Mouse (Mus musculus): ENCODE results near the gene Pfkm. TPM values are rescaled to one million over a fixed set of nuclear protein-coding genes. Genes with fewer than 3 reads are reported as not detected.

The Pfkm gene
- polyA plus RNA-seq, 1 experiment from 2014 or later, result 27.9 TPM

DNA sequence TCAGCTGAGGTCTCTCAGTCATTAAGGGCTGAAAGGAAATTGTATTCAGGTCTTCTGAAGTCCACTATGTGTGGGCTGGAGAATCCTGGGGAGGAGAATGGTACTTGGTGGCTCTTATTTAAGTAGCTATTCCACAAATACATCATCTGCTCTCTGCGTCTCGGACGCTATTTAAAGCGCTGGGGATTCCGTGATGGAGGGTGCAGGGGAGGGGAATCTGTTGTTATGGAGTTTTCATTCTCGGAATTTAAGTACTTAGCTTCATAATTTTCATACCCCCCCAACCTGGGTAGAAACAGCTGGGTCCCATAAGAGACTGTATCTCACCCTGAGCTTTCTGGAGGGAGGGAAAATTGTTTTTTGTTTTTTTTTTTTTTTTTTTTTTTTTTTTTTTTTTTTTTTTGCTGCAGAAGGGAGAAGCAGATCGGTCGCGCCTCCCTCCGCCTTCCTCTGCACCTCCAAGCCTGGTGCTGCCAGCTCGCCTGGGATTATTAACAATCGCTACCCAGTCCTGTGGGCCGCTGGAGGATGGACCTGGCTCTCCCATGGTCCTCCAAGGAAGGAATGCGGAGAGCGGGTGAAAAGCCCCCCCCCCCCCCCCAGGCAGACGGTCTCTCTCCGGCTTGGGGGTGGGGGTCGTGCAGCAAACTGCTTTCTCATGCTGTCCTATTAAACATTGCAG, 74.7 kb downstream of the Pfkm start, which contains the start of gene Ccdc184:
Gene Ccdc184, plus strand, starts transcription at position 196 of the 682 bp plus-strand sequence.
- no peak within 1 kb of the TSS for H3K27ac ChIP-seq
- no peaks in the 10 kb centered on the region for H3K9me3 ChIP-seq
- H3K36me3 ChIP-seq, result no peaks in the 10 kb centered on the region
- ATAC-seq, result peak; percentile 34
- H3K4me2 ChIP-seq (replicated peaks), result peak within 1 kb of the TSS; percentile 62
- WGBS, result 5% methylated on average over 18 of the region's 18 CpGs
- H3K4me1 ChIP-seq (replicated peaks), result peaks cover 12% of the 10 kb centered on the region
- H3K9ac ChIP-seq, result 0 out of 2 replicates have a peak within 1 kb of the TSS, but pooled peaks have one; percentile 3
- peaks cover 55% of the 10 kb centered on the region for H3K27me3 ChIP-seq (replicated peaks)
- H3K4me3 ChIP-seq (replicated peaks), result peak within 1 kb of the TSS; percentile 35

DNA sequence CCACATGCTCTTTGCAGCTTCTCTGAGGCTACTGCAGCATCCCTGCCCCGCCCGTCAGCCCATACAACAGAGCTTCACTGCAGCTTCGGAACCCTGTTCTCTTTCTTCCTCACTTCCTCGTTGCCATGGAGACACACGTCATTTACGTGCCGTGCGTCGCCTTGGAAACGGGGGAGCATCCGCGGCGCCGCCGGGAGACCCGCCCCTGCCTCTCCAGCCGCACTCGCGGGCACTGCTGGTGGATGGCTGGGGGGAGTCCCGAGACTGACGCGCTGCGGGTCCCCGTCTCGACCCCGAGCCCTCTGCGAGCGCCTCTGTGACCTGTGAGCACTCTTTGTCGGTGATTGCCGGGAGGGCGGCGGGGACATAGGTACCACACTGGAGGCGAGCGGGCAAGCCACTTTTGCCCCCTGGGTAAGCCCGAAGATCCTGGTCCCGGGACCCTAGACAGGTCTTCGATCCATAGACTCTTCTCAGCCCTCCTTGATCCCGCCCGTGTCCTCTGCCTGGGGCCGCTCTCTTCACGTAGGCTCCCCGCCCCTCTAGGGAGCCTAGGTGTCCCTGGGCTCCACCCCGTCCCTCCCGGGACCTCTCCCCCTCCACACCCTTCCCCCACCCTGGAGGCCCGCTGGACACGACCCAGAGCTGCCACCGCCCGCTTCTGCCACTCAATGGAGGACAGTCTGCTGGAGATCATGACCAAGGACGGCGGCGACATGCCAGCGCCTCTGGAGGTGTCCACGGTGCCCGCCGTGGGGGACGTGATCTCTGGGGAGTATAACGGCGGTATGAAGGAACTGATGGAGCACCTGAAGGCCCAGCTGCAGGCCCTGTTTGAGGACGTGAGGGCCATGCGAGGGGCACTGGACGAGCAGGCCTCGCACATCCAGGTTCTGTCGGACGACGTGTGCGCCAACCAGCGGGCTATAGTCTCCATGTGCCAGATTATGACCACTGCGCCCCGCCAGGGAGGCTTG, 75.5 kb downstream of the Pfkm start:
- WGBS, result 2% methylated on average over 69 of the region's 69 CpGs
- no peaks in the 10 kb centered on the region for H3K9me3 ChIP-seq
- H3K27me3 ChIP-seq (replicated peaks), result peaks cover 57% of the 10 kb centered on the region
- peak overlapping the region; percentile 62 for H3K4me2 ChIP-seq (replicated peaks)
- peak; percentile 79 for ATAC-seq
- peaks cover 12% of the 10 kb centered on the region for H3K4me1 ChIP-seq (replicated peaks)
- H3K4me3 ChIP-seq (replicated peaks), result peak overlapping the region; percentile 35
- H3K9ac ChIP-seq, result 0 out of 2 replicates have a peak overlapping the region, but pooled peaks have one; percentile 3
- H3K27ac ChIP-seq, result no peak overlapping the region
- H3K36me3 ChIP-seq, result no peaks in the 10 kb centered on the region

DNA sequence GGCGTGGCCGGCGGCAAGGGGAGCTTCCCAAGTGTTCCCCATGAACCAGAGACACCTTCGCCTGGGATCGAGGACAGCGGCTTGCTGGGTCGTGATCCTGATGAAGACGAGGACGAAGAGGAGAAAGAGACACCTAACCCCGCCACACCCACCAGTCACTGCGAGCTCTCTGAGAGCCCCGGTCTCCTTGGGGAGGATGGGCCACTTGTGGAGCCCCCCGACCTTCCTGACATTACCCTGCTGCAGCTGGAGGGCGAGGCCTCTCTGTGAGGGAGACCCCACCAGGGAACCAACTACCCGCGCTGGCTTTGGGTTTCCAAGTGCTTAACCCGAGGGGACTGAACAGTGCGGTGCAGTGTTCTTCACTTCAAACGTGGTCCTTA, 76.2 kb downstream of the Pfkm start:
- Histone ChIP-seq H3K27ac (no peak overlapping the region), H3K36me3 (no peaks in the 10 kb centered on the region), H3K27me3 (replicated peaks) (peaks cover 59% of the 10 kb centered on the region), H3K4me2 (replicated peaks) (peak overlapping the region; percentile 62), H3K9ac (no peak overlapping the region), H3K4me3 (replicated peaks) (peak overlapping the region; percentile 35; the same call in 1 of the 2 replicates), H3K4me1 (replicated peaks) (peaks cover 12% of the 10 kb centered on the region), H3K9me3 (no peaks in the 10 kb centered on the region)
- no peak for ATAC-seq
- 7% methylated on average over 19 of the region's 19 CpGs for WGBS

DNA sequence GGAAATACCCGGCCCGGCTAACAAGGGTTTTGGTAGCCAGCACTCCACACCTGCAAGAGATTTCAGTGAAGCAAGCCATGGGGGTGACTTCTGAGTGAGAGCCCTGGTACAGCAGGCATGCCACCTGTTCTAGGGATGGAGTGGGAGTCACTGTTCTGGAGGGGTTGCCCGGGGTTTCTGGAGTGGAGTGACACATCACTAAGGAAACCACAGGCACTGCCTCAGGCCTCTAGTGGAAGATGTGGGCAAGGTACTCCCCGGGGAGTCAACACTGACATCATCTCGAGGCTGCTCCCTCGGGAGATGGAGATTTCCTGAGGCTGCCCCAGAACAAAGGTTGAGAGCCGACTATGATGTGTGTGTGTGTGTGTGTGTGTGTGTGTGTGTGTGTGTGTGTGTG, 78.0 kb downstream of the Pfkm start:
- 36% methylated on average over 7 of the region's 7 CpGs for WGBS

DNA sequence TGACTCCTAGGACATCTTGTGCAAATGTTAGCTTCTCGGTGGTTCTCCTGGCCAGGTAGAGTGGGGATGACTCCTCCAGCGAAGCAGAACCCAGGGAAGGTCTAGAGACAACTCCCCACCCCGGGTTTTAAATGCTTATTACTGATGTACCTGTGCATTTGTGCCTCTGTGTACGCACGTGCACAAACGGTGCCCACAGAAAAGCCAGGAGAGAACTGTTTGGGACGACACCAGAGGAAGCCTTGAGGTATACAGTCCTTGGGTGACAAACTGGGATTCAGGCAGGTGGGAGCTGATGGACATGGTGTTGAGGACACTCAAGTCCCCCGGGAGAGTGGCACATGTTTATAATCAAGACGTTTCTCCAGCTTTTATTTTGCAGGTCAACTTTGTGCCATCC, 78.5 kb downstream of the Pfkm start:
- H3K4me3 ChIP-seq (replicated peaks), result no peak overlapping the region
- WGBS, result 66% methylated on average over 9 of the region's 9 CpGs
- no peak overlapping the region for H3K9ac ChIP-seq
- H3K27me3 ChIP-seq (replicated peaks), result peaks cover 53% of the 10 kb centered on the region
- H3K4me2 ChIP-seq (replicated peaks), result no peak overlapping the region
- no peak overlapping the region for H3K27ac ChIP-seq
- H3K4me1 ChIP-seq (replicated peaks), result peaks cover 12% of the 10 kb centered on the region
- H3K36me3 ChIP-seq, result no peaks in the 10 kb centered on the region
- ATAC-seq, result no peak
- H3K9me3 ChIP-seq, result no peaks in the 10 kb centered on the region

More for the DNA sequence above, 78.0 kb downstream of the Pfkm start:
- no peak overlapping the region for H3K9ac ChIP-seq
- no peaks in the 10 kb centered on the region for H3K9me3 ChIP-seq
- no peak overlapping the region for H3K4me3 ChIP-seq (replicated peaks)
- H3K4me1 ChIP-seq (replicated peaks), result peaks cover 12% of the 10 kb centered on the region
- no peak overlapping the region for H3K27ac ChIP-seq
- ATAC-seq, result no peak
- H3K27me3 ChIP-seq (replicated peaks), result peaks cover 59% of the 10 kb centered on the region
- H3K4me2 ChIP-seq (replicated peaks), result no peak overlapping the region
- no peaks in the 10 kb centered on the region for H3K36me3 ChIP-seq

DNA sequence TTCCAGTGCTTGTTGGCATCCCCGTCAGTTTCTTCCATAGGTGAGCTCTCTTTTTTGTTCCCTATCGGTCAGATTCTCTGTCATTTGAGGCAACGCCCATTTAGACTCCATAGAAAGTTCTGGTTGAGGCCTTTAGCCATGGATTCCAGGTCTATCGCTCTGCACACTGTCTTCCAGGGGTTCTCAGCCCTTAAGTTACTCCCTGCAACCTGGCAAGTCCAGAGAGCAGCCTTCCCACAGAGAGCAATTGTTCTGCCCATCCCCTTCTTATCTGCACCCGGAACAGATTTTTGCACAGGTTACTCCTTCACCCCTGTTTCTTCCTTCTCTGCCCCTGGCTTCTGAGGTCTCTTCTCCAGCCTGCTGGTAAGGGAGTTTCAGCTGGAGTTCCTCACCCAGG, 79.7 kb downstream of the Pfkm start:
- Histone ChIP-seq H3K36me3 (no peaks in the 10 kb centered on the region), H3K27ac (no peak overlapping the region), H3K4me3 (replicated peaks) (no peak overlapping the region), H3K9me3 (no peaks in the 10 kb centered on the region), H3K4me2 (replicated peaks) (no peak overlapping the region), H3K27me3 (replicated peaks) (peaks cover 45% of the 10 kb centered on the region), H3K4me1 (replicated peaks) (peaks cover 12% of the 10 kb centered on the region), H3K9ac (no peak overlapping the region)
- ATAC-seq, result peak; percentile 52; the same call in 1 of the 2 replicates
- 57% methylated on average over 5 of the region's 5 CpGs for WGBS

DNA sequence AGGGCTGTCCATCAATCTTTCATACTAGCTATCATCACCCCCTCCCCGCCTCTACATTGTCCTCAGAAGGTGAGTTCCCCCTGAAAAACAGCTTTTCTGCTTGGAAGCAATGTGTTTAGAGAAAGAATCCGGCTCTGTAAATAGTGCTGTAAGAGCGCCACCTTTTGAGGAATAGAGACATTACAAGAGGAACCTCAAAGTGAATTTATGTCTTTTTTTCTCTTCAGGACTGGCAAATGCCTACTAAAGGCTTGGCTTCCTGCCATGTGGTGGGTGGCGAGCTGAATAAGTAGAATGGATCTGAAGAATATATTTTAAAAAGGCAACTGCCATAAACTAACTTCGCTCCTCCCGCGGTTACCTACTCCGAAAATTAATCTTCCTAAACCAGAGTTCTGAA, 81.4 kb downstream of the Pfkm start:
- Histone ChIP-seq H3K4me3 (replicated peaks) (no peak overlapping the region), H3K27me3 (replicated peaks) (peaks cover 29% of the 10 kb centered on the region), H3K27ac (no peak overlapping the region), H3K4me2 (replicated peaks) (no peak overlapping the region), H3K9me3 (no peaks in the 10 kb centered on the region), H3K9ac (no peak overlapping the region), H3K36me3 (no peaks in the 10 kb centered on the region), H3K4me1 (replicated peaks) (no peaks in the 10 kb centered on the region)
- no peak for ATAC-seq
- WGBS, result 42% methylated on average over 8 of the region's 8 CpGs

DNA sequence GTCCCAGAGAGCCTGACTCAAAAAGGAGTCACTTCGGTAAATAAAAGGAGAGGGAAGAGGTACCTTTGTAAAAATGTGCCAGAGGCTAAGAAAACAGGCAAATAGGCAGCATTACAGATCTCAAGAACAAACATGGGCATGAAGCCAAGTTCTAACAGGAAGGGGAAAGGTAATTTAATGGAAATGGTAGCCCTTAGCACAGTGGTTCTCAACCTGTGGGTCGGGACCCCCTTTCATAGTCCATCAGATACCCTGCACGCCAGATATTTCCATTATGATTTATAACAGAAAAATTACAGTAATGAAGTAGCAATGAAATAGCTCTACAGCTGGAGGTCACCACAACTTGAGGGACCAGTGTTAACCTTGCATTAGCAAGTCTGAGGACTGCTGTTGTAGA, 84.9 kb downstream of the Pfkm start:
- Histone ChIP-seq H3K27ac (no peak overlapping the region), H3K4me3 (replicated peaks) (no peak overlapping the region), H3K9me3 (no peaks in the 10 kb centered on the region), H3K36me3 (no peaks in the 10 kb centered on the region), H3K4me1 (replicated peaks) (no peaks in the 10 kb centered on the region; the same call in 1 of the 2 replicates), H3K4me2 (replicated peaks) (no peak overlapping the region), H3K9ac (no peak overlapping the region), H3K27me3 (replicated peaks) (peaks cover 5% of the 10 kb centered on the region; the same call in 1 of the 2 replicates)
- WGBS, result 61% methylated on average over 3 of the region's 3 CpGs
- ATAC-seq, result no peak

DNA sequence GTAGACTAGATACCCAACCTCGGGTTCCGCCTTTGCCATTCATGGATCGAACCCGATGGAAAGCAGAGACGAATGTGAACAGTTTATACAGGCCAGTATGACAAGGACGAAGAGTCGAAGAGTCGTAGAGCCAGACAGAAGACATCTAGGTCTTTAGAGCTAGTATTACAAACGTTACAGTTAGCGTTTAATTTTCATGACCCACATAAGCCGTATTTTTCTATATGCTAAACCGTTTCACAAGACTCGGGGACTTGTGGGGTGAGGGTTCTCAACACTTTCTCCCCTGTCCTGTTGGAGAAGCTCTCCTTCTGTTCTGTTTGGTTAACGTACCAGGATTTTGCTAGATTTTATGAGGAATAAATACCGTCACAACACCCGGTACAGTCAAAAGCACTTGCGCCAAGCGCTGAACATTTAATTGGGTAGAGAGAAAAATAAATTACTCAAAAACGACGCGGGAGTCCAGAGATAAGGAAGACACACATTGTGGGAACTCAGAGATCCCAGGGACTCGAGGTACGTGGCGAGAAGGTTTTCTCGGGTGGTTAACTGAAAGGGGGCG, 88.3 kb downstream of the Pfkm start:
- no peaks in the 10 kb centered on the region for H3K27me3 ChIP-seq (replicated peaks)
- peak overlapping the region; percentile 29; the same call in 1 of the 2 replicates for H3K9ac ChIP-seq

DNA sequence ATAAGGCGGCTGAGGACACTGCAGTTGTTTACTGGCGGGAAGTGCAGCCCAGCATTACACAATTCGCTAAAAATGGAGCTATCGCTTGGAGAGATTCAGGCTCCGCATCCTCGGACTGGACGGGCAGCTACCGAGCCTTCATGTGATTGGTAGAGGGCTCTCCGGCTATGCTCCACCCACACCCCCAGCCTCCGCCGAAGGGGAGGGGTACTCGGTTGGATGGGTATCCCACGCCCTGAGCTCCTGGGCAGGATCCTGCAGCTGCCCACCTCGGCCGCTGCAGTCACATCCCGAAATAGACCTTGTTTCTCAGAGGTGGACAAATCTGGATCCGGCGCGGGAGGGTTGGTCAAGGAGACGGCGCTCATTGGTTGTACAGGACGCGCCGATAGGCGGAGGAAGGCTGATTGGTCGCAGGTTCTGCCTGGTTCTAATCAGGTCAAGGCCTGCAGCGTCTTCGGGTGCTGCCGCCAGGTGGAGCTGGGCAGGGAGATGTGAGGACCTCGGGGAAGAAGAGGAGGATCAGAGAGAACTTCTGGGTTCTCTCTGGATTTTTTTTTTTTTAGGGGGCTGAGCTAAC, 88.8 kb downstream of the Pfkm start:
- Histone ChIP-seq H3K4me2 (replicated peaks) (peak overlapping the region; percentile 81), H3K9me3 (no peaks in the 10 kb centered on the region), H3K9ac (peak overlapping the region; percentile 29; the same call in 1 of the 2 replicates), H3K4me3 (replicated peaks) (peak overlapping the region; percentile 47), H3K4me1 (replicated peaks) (no peaks in the 10 kb centered on the region; the same call in 1 of the 2 replicates), H3K27ac (peak overlapping the region; percentile 24), H3K27me3 (replicated peaks) (no peaks in the 10 kb centered on the region), H3K36me3 (no peaks in the 10 kb centered on the region)
- peak; percentile 99 for ATAC-seq
- WGBS, result under 1% methylated on average over 30 of the region's 30 CpGs

More for the DNA sequence above, 88.3 kb downstream of the Pfkm start:
- no peak for ATAC-seq
- peak overlapping the region; percentile 81 for H3K4me2 ChIP-seq (replicated peaks)
- WGBS, result 7% methylated on average over 26 of the region's 26 CpGs
- no peaks in the 10 kb centered on the region for H3K36me3 ChIP-seq
- no peaks in the 10 kb centered on the region for H3K9me3 ChIP-seq
- peak overlapping the region; percentile 47 for H3K4me3 ChIP-seq (replicated peaks)
- no peaks in the 10 kb centered on the region; the same call in 1 of the 2 replicates for H3K4me1 ChIP-seq (replicated peaks)
- H3K27ac ChIP-seq, result peak overlapping the region; percentile 24
